Mouse (Mus musculus) retina, adult 2 months (tissue): ENCODE measurements at regions not wholly inside any gene's neighbourhood (a gene's known extent, or its start where the extent isn't known, plus 50 kb on each side); places are given as distances from the start of the nearest gene placed in this dataset.
A peak's percentile ranks its signal among the peaks of the same experiment; 100 is the strongest.

Source experiments
- DNase-seq: peaks from one replicate; pipeline ENCODE4 v3.0.0-alpha.2; 2012; ENCODE audit warnings: low read depth, low spot score

- DNase-seq: no peak
Observed at GRCm38 (mm10) chr9:23535872-23536271, 313.0 kb downstream of the Bmper start.

GRCm38 (mm10) chr9:23538051-23538450 lies 315.2 kb downstream of the Bmper start:
- no peak for DNase-seq

DNA sequence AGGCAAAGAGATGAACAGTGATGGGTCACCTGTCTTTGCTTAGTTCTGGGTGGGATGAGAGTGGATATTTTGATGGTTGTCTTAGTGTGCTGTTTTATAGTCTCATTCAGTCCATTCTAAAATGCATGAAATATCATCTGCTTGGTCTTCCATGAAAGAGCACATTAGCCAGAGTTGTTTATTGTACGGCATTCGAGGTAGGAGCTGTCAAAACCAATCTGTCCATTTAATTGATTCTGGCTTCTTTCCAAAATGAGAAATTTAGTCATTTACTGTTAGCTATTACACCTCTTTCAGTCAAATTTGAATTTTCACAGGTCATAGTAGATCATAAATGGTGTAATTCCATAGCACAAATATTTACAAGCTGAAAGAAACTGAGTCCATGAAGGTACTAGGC lies 328.8 kb downstream of the Bmper start:
- DNase-seq: no peak

- no peak for DNase-seq
Observed at GRCm38 (mm10) chr9:23553766-23554165, 330.9 kb downstream of the Bmper start.

- DNase-seq: no peak
Observed at GRCm38 (mm10) chr9:23557601-23558000, 334.7 kb downstream of the Bmper start.

- DNase-seq: no peak
Observed at GRCm38 (mm10) chr9:23561924-23562323, 339.0 kb downstream of the Bmper start.

- DNase-seq: no peak
Observed at GRCm38 (mm10) chr9:23567081-23567480, 344.2 kb downstream of the Bmper start.

GRCm38 (mm10) chr9:23570150-23570549 lies 347.3 kb downstream of the Bmper start:
- no peak for DNase-seq

- no peak for DNase-seq
Observed at GRCm38 (mm10) chr9:23576314-23576713, 353.4 kb downstream of the Bmper start.

DNA sequence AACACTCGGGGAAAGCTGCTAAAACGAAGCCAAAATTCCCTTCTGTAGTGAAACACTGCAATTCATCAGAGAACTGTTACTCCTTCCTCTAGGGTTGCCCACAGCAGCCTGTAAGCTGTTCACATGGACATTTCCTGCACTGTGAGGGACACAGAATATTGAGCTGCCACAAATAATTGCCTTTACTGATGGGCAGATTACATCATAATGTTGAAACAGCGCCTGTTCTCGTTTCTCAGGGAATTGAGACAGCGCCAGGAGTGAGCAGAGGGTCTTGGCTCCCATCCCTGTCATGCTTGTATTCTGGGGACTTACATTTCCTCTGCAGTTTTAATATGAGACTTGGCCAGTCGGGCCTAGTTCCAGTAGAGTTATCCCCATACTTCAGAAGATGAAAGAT lies 357.3 kb downstream of the Bmper start:
- no peak for DNase-seq

GRCm38 (mm10) chr9:23581039-23581606 lies 358.2 kb downstream of the Bmper start:
- peak; percentile 34 for DNase-seq

DNA sequence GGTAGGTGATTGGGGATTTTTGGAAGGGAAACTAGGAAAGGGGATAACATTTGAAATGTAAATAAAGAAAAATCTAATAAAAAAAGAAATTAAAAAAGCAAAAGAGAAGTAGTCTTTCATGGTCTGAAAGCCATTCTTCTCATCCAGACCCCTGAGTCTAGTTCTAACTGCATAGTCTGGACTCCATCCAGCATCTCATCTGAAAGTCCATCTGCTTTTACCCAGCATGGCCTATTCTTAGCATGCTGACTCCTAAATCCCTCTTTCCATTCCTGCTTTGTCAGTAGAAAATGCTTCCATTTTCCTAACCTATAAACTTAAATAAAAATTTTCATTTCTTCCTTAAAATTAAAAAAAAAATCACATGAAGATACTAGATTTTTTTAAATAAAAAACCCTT lies 361.7 kb downstream of the Bmper start:
- DNase-seq: no peak

- no peak for DNase-seq
Observed at GRCm38 (mm10) chr9:23589024-23589423, 366.1 kb downstream of the Bmper start.

DNA sequence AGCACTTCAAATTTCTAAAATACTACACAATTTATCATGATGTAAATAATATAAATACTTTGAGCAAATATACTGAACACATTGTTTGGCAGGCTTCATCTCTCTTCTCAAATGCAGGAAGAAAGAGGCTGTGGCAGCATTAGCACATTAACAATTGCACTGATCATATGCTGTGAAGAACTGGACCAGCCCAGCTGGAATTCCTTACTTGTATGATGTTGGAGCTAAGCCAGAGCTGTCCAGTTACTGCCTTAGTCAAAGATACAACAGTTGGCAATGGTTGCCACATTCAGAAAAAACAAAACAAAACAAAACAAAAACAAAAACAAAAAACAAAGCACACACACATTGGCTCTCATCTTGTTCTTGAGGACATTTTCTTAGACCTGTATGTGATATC lies 369.0 kb downstream of the Bmper start:
- no peak for DNase-seq

- no peak for DNase-seq
Observed at GRCm38 (mm10) chr9:23600623-23601022, 377.7 kb downstream of the Bmper start.
